Mouse (Mus musculus) hindlimb bud, embryonic 11.5 days (tissue): Measurements from ENCODE around the gene Igf1r.

Experiments used
- DNase-seq: peaks from one replicate; pipeline ENCODE4 v3.0.0-alpha.2; 2012; ENCODE audit warnings: low read depth, low spot score; ENCODE audit errors: extremely low spot score

Gene Igf1r

DNA sequence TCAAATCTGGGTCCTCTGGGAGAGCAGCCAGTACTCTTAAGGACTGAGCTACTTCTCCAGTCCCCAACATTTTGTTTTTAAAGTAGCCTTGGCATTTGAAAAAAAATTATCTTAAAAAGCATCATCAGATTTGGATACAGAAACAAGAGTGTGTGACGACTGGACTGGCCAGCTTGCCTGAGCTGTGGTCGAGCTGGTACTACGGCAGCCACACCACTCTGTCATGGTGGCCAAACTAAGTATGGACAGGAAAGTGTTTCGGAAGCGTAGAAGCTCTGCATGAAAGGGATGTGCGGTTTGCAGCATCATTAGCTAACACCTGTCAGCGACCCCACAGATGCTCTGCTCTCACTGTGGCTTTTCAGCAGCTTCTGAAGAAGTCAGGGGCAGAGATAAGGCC, 53.4 kb downstream of the Igf1r start:
- DNase-seq, result no peak

GRCm38 (mm10) chr7:68006496-68006895, 53.9 kb downstream of the Igf1r start:
- no peak for DNase-seq

GRCm38 (mm10) chr7:68009635-68010034, 57.0 kb downstream of the Igf1r start:
- DNase-seq, result no peak

DNA sequence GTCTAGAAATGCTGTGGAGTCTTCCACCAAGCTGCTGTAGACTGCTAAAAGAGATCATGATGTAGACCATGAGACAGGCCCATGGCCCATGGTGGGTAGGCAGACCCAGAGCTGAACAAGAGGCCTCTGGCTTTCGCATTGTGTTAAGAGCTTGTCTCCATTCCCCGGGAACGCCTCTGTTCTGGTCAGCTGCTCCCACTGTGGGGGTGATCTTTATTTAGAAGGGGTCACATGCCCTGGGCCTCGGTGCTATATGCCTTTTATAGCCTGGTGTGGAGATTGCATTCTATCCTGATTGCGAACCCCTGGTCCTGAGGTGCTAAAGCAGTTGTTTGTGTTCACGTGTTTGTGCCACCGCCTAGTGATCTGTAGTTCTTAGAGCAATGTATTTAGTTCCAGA, 57.5 kb downstream of the Igf1r start:
- DNase-seq, result no peak

DNA sequence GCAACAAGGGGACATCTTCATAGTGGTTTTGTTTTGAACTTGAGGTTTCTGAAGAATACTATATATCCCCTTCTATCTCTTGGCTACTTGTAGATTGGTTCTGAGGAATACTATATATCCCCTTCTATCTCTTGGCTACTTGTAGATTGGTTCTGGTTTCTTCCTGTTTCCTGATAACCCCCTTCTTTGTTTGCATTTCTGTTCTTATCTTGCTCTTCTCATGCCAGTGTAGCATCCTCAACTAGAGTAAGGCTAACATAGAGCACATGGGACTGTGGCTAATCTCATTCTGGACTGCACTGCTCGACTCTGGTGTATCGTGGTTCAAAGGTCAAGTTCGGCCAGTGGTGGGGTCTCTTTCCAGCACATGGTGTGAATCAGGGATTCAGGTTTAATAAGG, 58.2 kb downstream of the Igf1r start:
- no peak for DNase-seq

GRCm38 (mm10) chr7:68011385-68012122, 58.9 kb downstream of the Igf1r start:
- no peak for DNase-seq

DNA sequence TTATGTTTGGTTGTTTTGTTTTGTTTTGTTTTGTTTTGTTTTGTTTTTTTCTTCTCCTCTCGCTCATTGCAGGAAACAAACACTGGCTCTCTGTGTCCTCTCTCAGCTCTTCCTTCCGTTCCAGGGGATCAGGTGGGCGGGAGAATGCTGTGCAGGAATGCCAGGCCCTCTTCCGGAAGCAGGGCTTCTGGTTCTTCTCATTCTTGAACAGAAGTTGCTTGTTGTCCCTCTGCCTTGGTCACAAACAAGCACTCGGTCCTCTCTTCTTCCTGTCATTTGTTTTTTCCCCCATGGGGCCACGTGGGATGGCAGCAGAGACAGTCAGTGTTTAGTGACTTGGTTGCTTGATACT, 59.5 kb downstream of the Igf1r start:
- no peak for DNase-seq

GRCm38 (mm10) chr7:68014495-68014894, 61.9 kb downstream of the Igf1r start:
- DNase-seq, result no peak

GRCm38 (mm10) chr7:68015404-68015803, 62.8 kb downstream of the Igf1r start:
- DNase-seq, result no peak

DNA sequence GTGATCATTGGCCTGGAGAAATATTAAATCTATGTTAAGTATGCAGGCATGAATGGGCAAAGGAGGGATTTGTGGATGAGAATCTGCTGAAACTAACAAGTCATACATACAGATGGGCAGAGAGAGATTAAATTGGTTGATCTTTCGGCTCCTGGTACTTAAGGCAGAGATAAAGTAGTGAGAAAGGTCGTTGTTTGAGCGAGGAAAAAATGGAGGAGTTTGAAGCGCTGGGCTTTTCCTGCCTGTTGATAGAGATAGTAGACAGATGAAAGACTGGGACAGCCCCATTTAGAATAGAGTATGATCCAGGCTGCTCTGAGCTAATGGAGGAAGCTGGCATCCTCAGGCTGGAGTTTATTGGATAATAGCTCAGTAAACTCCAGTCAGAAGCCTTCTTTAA, 65.4 kb downstream of the Igf1r start:
- DNase-seq, result no peak

DNA sequence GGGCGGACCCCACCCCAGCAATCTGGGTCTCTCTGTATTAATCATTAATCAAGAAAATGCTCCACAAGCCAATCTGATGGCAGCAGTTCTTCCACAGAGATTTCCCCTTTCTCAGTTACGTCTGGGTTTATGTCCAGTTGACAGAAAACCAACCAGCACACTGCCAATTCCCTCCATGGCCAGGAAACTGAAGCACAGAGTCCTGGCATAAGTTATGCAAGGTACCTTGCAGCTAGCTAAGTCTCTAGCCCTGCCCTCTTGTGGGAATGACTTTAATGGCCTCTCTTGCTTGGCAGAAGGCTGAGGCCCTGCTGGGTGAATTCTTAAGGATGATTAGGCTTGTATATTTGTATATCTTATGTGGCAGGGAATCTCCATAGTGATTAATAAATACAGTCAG, 67.9 kb downstream of the Igf1r start:
- DNase-seq, result no peak

DNA sequence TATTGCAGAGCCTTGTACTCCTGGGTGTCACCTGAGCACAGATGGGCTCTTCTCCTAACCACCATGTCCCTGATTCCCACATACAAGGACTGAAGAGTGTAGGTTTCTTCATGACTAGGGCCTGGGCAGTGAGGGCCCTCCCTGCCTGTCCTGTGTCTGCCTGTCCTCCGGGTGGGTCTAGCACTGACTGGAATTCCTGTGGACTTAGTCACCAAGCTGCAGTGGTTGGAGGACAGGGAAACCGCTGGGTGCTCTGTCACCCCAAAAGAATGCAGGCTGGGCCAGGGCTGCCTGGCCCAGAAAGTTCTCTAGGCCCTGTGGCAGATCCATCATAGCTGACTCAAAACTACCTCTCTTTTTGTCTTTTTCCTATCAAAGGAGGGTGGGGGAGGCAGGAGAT, 69.1 kb downstream of the Igf1r start:
- DNase-seq, result no peak

DNA sequence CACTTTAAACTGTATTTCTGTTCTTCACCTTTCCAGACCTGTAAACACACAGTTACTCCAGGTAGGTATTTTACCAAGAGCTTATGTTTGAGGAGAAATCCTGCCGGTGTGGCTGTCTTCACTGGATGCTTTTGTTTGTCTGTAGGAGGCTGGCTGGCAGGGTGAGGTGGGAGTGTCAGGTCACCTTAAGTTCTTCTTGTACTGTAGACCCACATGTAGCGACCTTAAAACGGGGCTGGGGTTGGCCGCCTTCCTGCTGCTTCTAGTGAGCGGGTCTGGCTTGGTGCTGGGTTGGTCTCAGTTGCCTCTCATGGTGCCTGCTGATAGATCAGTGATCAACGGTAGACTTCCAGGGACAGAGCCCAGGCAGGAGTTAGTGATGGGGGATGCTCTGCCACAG, 69.6 kb downstream of the Igf1r start:
- DNase-seq, result no peak

DNA sequence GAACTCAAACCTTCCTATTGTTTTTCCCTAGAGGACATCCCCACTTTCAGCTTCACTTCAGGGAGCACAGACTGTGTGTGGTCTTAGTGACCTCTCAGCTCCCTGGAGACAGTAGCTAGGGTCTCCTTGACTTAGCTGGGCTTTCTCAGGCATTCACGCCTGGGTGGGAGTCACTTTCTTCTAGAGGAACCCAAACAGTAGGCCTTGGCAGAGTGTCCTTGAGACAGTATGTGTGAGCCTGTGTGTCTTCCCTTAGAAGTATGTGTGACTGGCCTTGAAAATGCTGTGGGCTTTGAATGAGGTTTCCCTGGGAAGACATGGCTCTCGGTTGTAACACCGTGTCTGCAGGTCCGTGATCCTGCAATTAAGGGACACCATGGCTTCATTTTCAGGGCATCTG, 71.3 kb downstream of the Igf1r start:
- DNase-seq, result no peak

DNA sequence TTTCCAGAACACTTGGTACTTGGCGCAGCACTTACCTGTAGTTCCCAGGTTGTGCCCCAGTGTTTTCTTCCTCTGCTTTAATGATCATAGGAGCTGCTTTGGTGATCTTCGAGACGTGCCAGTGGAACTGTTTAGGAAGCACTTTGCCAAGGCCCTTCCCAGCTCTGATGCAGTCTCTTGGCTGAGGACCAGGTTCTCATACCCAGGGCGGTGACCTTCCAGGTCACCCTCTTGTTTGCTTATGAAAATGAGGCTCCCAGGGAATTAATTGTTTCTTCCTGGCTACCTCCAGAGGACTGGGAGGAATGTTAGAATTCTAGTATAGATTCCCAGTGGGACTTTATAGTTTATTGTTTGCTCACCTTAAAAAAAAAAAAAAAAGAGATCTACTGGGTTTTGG, 72.0 kb downstream of the Igf1r start:
- no peak for DNase-seq

DNA sequence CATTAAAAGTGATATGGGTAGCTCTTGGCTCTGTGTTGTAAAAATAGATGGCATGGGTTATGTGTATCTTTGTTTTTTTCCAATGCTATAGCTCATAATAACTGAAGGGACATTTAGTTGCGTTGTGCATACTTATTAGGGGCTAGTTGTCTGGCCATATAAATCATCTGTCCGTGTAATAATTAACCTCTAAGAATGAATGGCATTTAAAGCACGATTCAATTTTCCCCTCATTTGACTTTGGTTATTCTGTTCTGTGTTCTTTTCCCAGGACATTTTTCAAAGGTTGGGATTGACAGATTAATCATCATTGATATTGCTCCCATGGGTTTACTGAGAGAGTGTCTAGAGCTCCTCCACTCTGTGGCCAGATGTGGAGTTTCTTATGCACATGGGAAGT, 72.8 kb downstream of the Igf1r start:
- DNase-seq, result no peak

GRCm38 (mm10) chr7:68026076-68026475, 73.4 kb downstream of the Igf1r start:
- no peak for DNase-seq

GRCm38 (mm10) chr7:68028167-68028566, 75.5 kb downstream of the Igf1r start:
- no peak for DNase-seq

GRCm38 (mm10) chr7:68030846-68031245, 78.2 kb downstream of the Igf1r start:
- DNase-seq, result no peak

- DNase-seq, result no peak
Measured at GRCm38 (mm10) chr7:68036527-68036926, 83.9 kb downstream of the Igf1r start.

DNA sequence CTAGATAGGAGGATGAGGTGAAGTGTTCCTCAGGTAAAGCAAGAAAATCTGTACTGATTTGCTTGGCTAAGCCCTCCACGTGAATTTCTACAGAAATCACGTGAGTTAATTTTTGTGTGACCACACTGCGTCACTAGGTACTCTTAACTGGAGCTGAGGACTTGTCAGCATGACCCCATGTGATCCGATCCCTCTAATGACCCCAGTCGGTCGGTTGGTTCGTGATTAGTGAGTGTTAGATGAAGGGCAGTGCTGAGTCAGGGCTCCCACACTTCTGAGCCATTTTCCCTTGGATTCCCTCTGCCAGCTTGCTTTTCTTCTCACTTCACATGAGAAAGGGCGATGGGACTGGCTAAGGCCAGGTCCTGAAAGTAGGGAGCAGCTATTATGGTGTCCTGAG, 86.2 kb downstream of the Igf1r start:
- no peak for DNase-seq

DNA sequence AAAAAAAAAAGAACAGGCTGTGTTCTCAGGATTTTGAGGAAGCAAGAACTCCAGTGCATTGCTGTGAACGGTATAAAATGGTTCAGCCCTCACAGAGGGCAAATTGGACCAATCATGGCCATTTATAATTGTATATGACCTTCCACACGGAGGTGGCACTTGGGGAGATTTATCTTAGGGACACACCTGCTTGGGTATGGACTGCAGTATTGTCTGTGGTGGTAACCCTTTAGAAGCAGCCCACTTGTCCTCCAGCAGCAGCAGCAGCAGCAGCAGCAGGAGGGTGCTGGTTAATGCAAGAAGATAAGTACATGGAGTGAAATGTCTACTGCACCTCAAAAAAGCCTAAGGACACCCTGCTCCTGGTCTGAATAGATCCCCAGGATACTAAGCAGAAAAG, 86.9 kb downstream of the Igf1r start:
- DNase-seq, result no peak

DNA sequence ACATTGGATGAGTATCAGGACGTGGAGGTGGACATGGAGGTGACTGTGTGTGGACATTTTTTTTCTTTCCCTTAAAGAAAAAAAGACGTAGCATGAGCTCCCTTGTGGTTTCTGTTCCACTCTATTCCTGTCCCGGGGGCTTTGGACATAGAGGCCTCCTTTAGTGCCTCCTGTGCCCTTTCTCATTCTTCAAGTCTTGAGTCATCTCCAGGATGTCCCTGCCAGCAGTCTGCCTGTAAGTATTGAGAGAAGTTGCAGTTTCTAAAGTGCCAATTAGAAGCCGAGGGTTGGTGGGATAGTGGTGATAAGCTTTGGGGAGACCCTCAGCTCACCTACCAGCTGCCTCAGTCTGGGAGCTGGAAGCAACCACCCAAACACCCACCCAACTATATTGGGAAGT, 92.0 kb downstream of the Igf1r start:
- DNase-seq, result no peak

DNA sequence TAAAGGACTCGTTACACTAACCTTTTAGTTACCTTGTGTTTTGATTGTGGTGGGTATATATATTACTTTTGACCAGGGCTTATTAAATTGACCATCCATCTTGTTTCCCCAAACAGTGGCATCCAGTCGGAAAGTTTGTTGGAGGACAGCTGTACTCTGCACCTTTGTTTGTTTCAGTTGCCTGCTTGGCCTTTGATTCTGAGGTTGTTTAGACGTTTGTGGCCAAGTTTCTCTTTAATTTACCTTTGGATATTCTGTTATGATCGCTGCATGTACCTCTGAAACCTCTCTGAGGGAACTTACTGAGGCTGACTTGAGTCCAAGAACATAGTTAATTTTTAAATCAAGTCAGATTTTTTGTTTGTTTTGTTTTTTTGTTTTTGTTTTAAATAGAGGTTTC, 94.5 kb downstream of the Igf1r start:
- no peak for DNase-seq
